Mouse (Mus musculus): ENCODE measurements around the gene Ddx43. TPM values are rescaled to one million over a fixed set of nuclear protein-coding genes. Genes with fewer than 3 reads are reported as not detected.
"Not testable (repeated sequence)": the region's sequence is repeated elsewhere in the genome, so short reads cannot be mapped to it uniquely, and the experiment has no call there.

Ddx43 gene
- total RNA-seq (2021), result under 1 TPM in 1 of 2 experiments, not detected in 1; 0.14 TPM
- long read RNA-seq, experiment 1, result 0 reads
- long read RNA-seq, experiment 2, partial matches to known transcripts, result 0 of 1 reads
- long read RNA-seq, experiment 2, other reads (novel, unspliced or antisense), result 1 of 1 reads

- peak; percentile 16 to 25 for DNase-seq (ENCODE audit: low spot score in 2 of 2)
These were observed at the start of gene Ddx43 for GRCm38 (mm10) chr9:78395630-78396351. Gene Ddx43, plus strand, starts transcription at chr9:78395777.

- DNase-seq (ENCODE audit: low spot score in 2 of 2), result no peak
These were observed 48.6 kb upstream of the Ddx43 start for GRCm38 (mm10) chr9:78347004-78347403.

GRCm38 (mm10) chr9:78348206-78349004, 47.2 kb upstream of the Ddx43 start:
- DNase-seq (ENCODE audit: low spot score in 2 of 2), result not testable (repeated sequence)

- DNase-seq (ENCODE audit: low spot score in 2 of 2), result not testable (repeated sequence)
These were observed 46.4 kb upstream of the Ddx43 start for GRCm38 (mm10) chr9:78349141-78349540.

GRCm38 (mm10) chr9:78350007-78350406, 45.6 kb upstream of the Ddx43 start:
- DNase-seq (ENCODE audit: low spot score in 2 of 2), result not testable (repeated sequence)

- no peak for DNase-seq (ENCODE audit: low spot score in 2 of 2)
These were observed 43.9 kb upstream of the Ddx43 start for GRCm38 (mm10) chr9:78351504-78352220.

- DNase-seq (ENCODE audit: low spot score in 2 of 2), result no peak
These were observed 40.7 kb upstream of the Ddx43 start for GRCm38 (mm10) chr9:78354665-78355578.

- no peak for DNase-seq (ENCODE audit: low spot score in 2 of 2)
These were observed 40.0 kb upstream of the Ddx43 start, which contains the start of gene Gsta2 for GRCm38 (mm10) chr9:78355611-78356010. Gene Gsta2, minus strand, starts transcription at chr9:78355788.

GRCm38 (mm10) chr9:78358053-78358452, 37.5 kb upstream of the Ddx43 start:
- DNase-seq (ENCODE audit: low spot score in 2 of 2), result peak; percentile 17 to 46

GRCm38 (mm10) chr9:78359750-78360483, 35.7 kb upstream of the Ddx43 start:
- DNase-seq (ENCODE audit: low spot score in 2 of 2), result no peak

- DNase-seq (ENCODE audit: low spot score in 2 of 2), result no peak
These were observed 35.1 kb upstream of the Ddx43 start for GRCm38 (mm10) chr9:78360484-78360872.

GRCm38 (mm10) chr9:78363374-78363773, 32.2 kb upstream of the Ddx43 start:
- no peak for DNase-seq (ENCODE audit: low spot score in 2 of 2)

- no peak for DNase-seq (ENCODE audit: low spot score in 2 of 2)
These were observed 30.9 kb upstream of the Ddx43 start for GRCm38 (mm10) chr9:78364701-78365100.

- no peak for DNase-seq (ENCODE audit: low spot score in 2 of 2)
These were observed 29.6 kb upstream of the Ddx43 start for GRCm38 (mm10) chr9:78365850-78366544.

GRCm38 (mm10) chr9:78367959-78368358, 27.6 kb upstream of the Ddx43 start, which contains the start of gene Dppa5a:
Gene Dppa5a, minus strand, starts transcription at chr9:78368177.
- DNase-seq (ENCODE audit: low spot score in 2 of 2), result not testable (repeated sequence)

GRCm38 (mm10) chr9:78368671-78369293, 26.8 kb upstream of the Ddx43 start:
- no peak for DNase-seq (ENCODE audit: low spot score in 2 of 2)

GRCm38 (mm10) chr9:78369349-78369748, 26.2 kb upstream of the Ddx43 start:
- DNase-seq (ENCODE audit: low spot score in 2 of 2), result no peak

GRCm38 (mm10) chr9:78369786-78370185, 25.8 kb upstream of the Ddx43 start:
- DNase-seq (ENCODE audit: low spot score in 2 of 2), result no peak

All from layer of hippocampus, postnatal 14 days (tissue).